Mouse (Mus musculus) ES-E14 (cell line): ENCODE results near the gene Parg. TPM values are rescaled to one million over a fixed set of nuclear protein-coding genes. Genes with fewer than 3 reads are reported as not detected.

Source experiments
- DNase-seq: peaks from one replicate; pipeline ENCODE4 v3.0.0-alpha.2; 2013; ENCODE audit warnings: low read depth, low spot score
- H3K27ac ChIP-seq: 2 replicates; pipeline ENCODE4 v1.5.1; 2012; ENCODE audit warnings: low read depth, mild to moderate bottlenecking, low read length, moderate library complexity, mixed read lengths; ENCODE audit not compliant: poor library complexity, insufficient read depth, severe bottlenecking
- H3K36me3 ChIP-seq: 2 replicates; pipeline ENCODE4 v1.6.1; 2012; ENCODE audit warnings: mild to moderate bottlenecking, low read length, moderate library complexity, mixed read lengths; ENCODE audit not compliant: control insufficient read depth, poor library complexity, insufficient read depth, severe bottlenecking
- H3K4me1 ChIP-seq, 2 experiments: fragments of 150-350 bp in 1 of 2; sonication (generic) in 1 of 2; 2 replicates each; pipeline ENCODE4 v1.6.1; 2012; ENCODE audit warnings: low read length in 2 of 2, mild to moderate bottlenecking in 1 of 2, mixed read lengths in 1 of 2; ENCODE audit not compliant: control insufficient read depth in 2 of 2, insufficient read depth in 2 of 2, poor library complexity in 1 of 2
- H3K4me3 ChIP-seq, 2 experiments: fragments of 150-350 bp in 1 of 2; sonication (generic) in 1 of 2; 2 replicates each; pipeline ENCODE4 v1.5.1; 2012; ENCODE audit warnings: low read length in 2 of 2, low read depth in 1 of 2, mild to moderate bottlenecking in 1 of 2, mixed read lengths in 1 of 2; ENCODE audit not compliant: insufficient read depth in 1 of 2, poor library complexity in 1 of 2, severe bottlenecking in 1 of 2
- H3K9ac ChIP-seq: 2 replicates; pipeline ENCODE4 v1.6.1; 2012; ENCODE audit warnings: low read depth, mild to moderate bottlenecking, low read length, mixed read lengths; ENCODE audit not compliant: poor library complexity, insufficient read depth, severe bottlenecking
- H3K9me3 ChIP-seq: fragments of 150-350 bp; sonication (generic); 2 replicates; pipeline ENCODE4 v1.6.1; 2012; ENCODE audit warnings: low read depth, mild to moderate bottlenecking, low read length; ENCODE audit not compliant: control insufficient read depth, insufficient read depth
- CHD2 ChIP-seq: IDR thresholded peaks from 2 replicates; pipeline ENCODE4 v1.6.1; 2014; ENCODE audit warnings: mild to moderate bottlenecking, low read depth, low read length, inconsistent platforms
- HCFC1 ChIP-seq: IDR thresholded peaks from 2 replicates; pipeline ENCODE4 v1.6.1; 2012; ENCODE audit warnings: low read length, inconsistent platforms, borderline replicate concordance; ENCODE audit not compliant: insufficient read depth
- MAFK ChIP-seq: IDR thresholded peaks from 2 replicates; pipeline ENCODE4 v1.6.1; 2014; ENCODE audit warnings: mild to moderate bottlenecking, low read depth, low read length, inconsistent platforms; ENCODE audit not compliant: insufficient read depth
- ZC3H11A ChIP-seq: IDR thresholded peaks from 2 replicates; pipeline ENCODE4 v1.6.1; 2012; ENCODE audit warnings: low read depth, mild to moderate bottlenecking, inconsistent platforms, low read length, borderline replicate concordance
- ZNF384 ChIP-seq: IDR thresholded peaks from 2 replicates; pipeline ENCODE4 v1.6.1; 2012; ENCODE audit warnings: low read depth, low read length, inconsistent platforms
- in situ Hi-C, 2 experiments: fragments of 600-800 bp; cut with MboI; formaldehyde crosslinking; loops; one replicate each; pipeline ENCODE4 v1.15.1; 2025; ENCODE audit warnings: low sequenced_read_pairs in 2 of 2, inconsistent platforms in 1 of 2; ENCODE audit not compliant: unreplicated experiment in 2 of 2
- total RNA-seq: library from RNA; depleted of rRNA; stranded (reverse); fragments of 300-350 nt; gene quantifications from 2 replicates; pipeline ENCODE4 v1.2.3, GENCODE M21; 2012

Parg gene
- total RNA-seq, 1 experiment, result 56.9 TPM

- no peak for TF ChIP-seq ZC3H11A
- TF ChIP-seq ZNF384, result no peak
- TF ChIP-seq HCFC1, result no peak
- no peak for TF ChIP-seq CHD2
- H3K9me3 ChIP-seq, result no peaks in the 10 kb centered on the region
- peaks cover 6 to 10% of the 10 kb centered on the region in 2 experiments; a peak in 2 of 4 replicates for H3K4me1 ChIP-seq
- no peak overlapping the region for H3K27ac ChIP-seq
- H3K4me3 ChIP-seq, result no peak overlapping the region
- in situ Hi-C loops, result no loop called here
- H3K36me3 ChIP-seq, result no peaks in the 10 kb centered on the region
- H3K9ac ChIP-seq, result no peak overlapping the region
- no peak for DNase-seq
Observed at GRCm38 (mm10) chr14:32162231-32162630, 39.5 kb upstream of the Parg start.

DNA sequence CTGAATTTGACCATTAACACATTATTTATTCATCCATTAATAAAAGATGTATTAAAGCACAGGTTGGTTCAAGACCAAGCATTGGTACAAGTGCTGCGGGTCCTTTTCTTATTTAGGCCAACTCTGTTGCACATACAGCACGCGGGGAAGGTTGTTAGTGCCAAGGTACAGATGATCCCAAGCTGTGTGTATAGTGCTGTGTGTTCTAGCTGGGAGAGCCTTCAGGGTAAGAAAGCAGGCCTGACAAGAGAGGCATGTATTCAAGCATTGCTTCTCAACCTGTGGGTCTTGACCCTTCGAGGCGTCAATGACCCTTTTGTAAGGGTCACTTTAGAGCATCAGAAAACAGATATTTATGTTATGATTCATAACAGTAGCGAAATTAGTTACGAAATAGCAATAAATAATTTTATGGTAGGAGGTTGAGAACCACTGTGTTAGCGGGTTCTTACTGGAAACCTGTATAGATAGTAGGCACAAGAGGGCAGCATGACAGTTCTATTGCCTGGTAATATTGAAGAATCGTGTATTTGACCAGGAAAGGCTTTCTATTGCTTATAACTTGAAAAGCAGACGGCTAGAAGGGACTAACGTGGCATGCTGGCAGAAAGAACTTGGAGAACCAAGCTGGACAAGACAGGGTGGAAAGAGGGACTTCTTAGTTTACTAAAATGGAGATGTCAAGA lies 38.4 kb upstream of the Parg start:
- Histone ChIP-seq H3K4me1 (peaks cover 7 to 10% of the 10 kb centered on the region in 2 experiments; a peak in 2 of 4 replicates), H3K9me3 (no peaks in the 10 kb centered on the region), H3K9ac (no peak overlapping the region), H3K36me3 (no peaks in the 10 kb centered on the region), H3K4me3 (no peak overlapping the region), H3K27ac (no peak overlapping the region)
- in situ Hi-C loops, result no loop called here
- no peak for DNase-seq
- TF ChIP-seq HCFC1 (no peak), ZC3H11A (no peak), ZNF384 (no peak), MAFK (no peak), CHD2 (no peak)

- H3K4me1 ChIP-seq, result peaks cover 7 to 8% of the 10 kb centered on the region in 2 experiments; a peak in 2 of 4 replicates
- no peak overlapping the region for H3K9ac ChIP-seq
- peak overlapping the region in 1 of 2 experiments; percentile 67; a peak in 1 of 4 replicates for H3K4me3 ChIP-seq
- H3K9me3 ChIP-seq, result no peaks in the 10 kb centered on the region
- in situ Hi-C loops, result no loop called here
- TF ChIP-seq HCFC1, result no peak
- TF ChIP-seq MAFK, result peak; percentile 91
- no peak for DNase-seq
- H3K36me3 ChIP-seq, result no peaks in the 10 kb centered on the region
- no peak overlapping the region; the same call in 1 of the 2 replicates for H3K27ac ChIP-seq
Observed at GRCm38 (mm10) chr14:32164173-32165051, 37.3 kb upstream of the Parg start.

- in situ Hi-C loops, result no loop called here
- peak overlapping the region; percentile 66 for H3K9ac ChIP-seq
- H3K27ac ChIP-seq, result peak overlapping the region; percentile 80
- peaks cover 7 to 8% of the 10 kb centered on the region in 2 experiments; a peak in 2 of 4 replicates for H3K4me1 ChIP-seq
- H3K9me3 ChIP-seq, result no peaks in the 10 kb centered on the region
- peak overlapping the region; percentile 60 to 67 for H3K4me3 ChIP-seq
- peak; percentile 90 for DNase-seq
- TF ChIP-seq MAFK (peak; percentile 3; the same call in 1 of the 2 replicates), CHD2 (no peak), ZNF384 (peak; percentile 73), HCFC1 (0 out of 2 replicates have a peak, but pooled peaks have one; percentile 51), ZC3H11A (no peak)
- H3K36me3 ChIP-seq, result no peaks in the 10 kb centered on the region
Observed at GRCm38 (mm10) chr14:32165278-32166061, 36.3 kb upstream of the Parg start.
